Mouse (Mus musculus) G1E (cell line): ENCODE data around the gene Znfx1.

Experiments used
- CTCF ChIP-seq: IDR thresholded peaks from 2 replicates; pipeline ENCODE4 v1.5.1; 2012; ENCODE audit warnings: low read depth, low read length, inconsistent platforms, mixed read lengths
- GATA1 ChIP-seq: IDR thresholded peaks from 2 replicates; pipeline ENCODE4 v1.6.1; 2012; ENCODE audit warnings: borderline replicate concordance, low read length, inconsistent platforms, mixed read lengths
- POLR2AphosphoS5 ChIP-seq: IDR thresholded peaks from 2 replicates; pipeline ENCODE4 v1.6.1; 2012; ENCODE audit warnings: low read depth, low read length, inconsistent platforms; ENCODE audit not compliant: insufficient replicate concordance
- TAL1 ChIP-seq: conservative IDR thresholded peaks from 2 replicates; pipeline ENCODE4 v1.6.1; 2012; ENCODE audit warnings: low read depth, low read length, inconsistent platforms, mixed read lengths

- TF ChIP-seq CTCF (no peak), GATA1 (no peak), TAL1 (no peak), POLR2AphosphoS5 (no peak)
These were observed 7.5 kb upstream of the Znfx1 start for GRCm38 (mm10) chr2:167070341-167070740.
